Comparison of ENCODE assay signal across 20 mouse cellular contexts in the genomic region with DNA sequence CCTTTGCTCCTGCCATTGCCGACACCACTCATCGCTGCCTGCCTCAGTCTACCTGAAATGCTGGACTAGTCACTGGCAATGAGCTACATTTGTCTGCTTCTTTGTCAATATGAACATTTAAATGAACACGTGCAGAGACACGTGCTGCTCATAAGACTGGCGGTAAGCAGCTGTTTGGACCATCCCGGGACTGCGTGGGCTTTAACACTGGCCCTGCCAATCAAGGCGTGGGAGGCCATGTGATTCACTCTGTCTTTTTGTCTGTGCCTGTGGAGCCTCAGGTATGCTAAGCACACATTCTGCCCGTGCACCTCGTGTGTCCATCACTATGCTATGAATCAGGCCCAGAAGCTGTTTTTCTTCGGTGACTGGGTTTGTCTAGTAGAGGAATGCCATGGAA.
DNase-seq lines count a peak whose midpoint lies in the region; ATAC-seq lines count a peak whose summit lies in the region.
"Had no signal": no experiment of that assay in that cellular context is flagged by ENCODE, and none has a peak within 500 bp of the region (broad histone marks: within the 10 kb centered on the region; RNA-seq: fewer than 3 reads in every experiment).

No protein-coding gene starts in this region.

- peak; percentile 51 for DNase-seq in right cerebral cortex, adult 18-20 months
- no peak for DNase-seq in right cerebral cortex, postnatal 4 days
- peak; percentile 9 to 52 for DNase-seq in layer of hippocampus, adult 18-20 months (ENCODE audit: low spot score in 2 of 2)
- DNase-seq in left cerebral cortex, postnatal 14 days (ENCODE audit: low spot score in 2 of 2) = peak; percentile 68 to 86
- peak; percentile 38 for DNase-seq in telencephalon, adult 2 months (ENCODE audit: low read depth, low spot score)
- DNase-seq in adrenal gland, postnatal 10 days = no peak
- no peak for DNase-seq in thymus, postnatal 0 days (ENCODE audit: low spot score)
- DNase-seq: adrenal gland, adult 2 months; cerebellum, adult 2 months; forebrain, postnatal 0 days; gastrocnemius, postnatal 36 days; thymus, adult 18-20 months had no signal

- no peaks in the 10 kb centered on the region for H3K9me3 ChIP-seq in heart, embryonic 11.5 days (replicated peaks; ENCODE audit: control insufficient read depth, low read length)
- H3K9me3 ChIP-seq: heart, embryonic 15.5 days; liver, embryonic 15.5 days had no signal

- no peak overlapping the region for H3K4me2 ChIP-seq in heart, embryonic 11.5 days
- H3K4me2 ChIP-seq: heart, embryonic 15.5 days; hindbrain, embryonic 14.5 days; liver, embryonic 15.5 days; neural tube, embryonic 15.5 days had no signal

- no peak overlapping the region for H3K4me3 ChIP-seq in heart, embryonic 11.5 days (ENCODE audit: low read depth, low read length)
- H3K4me3 ChIP-seq: heart, embryonic 15.5 days; liver, embryonic 15.5 days; midbrain, embryonic 10.5 days; neural tube, embryonic 15.5 days had no signal

- intact Hi-C loops in left cerebral cortex, postnatal 14 days (cut with DNase I) = loop anchor here (10.0 kb wide), 1 partner anchor 91 kb away; no protein-coding TSS in a partner anchor

- H3K9ac ChIP-seq in heart, embryonic 11.5 days (ENCODE audit: low read depth, low read length) = no peak overlapping the region
- H3K9ac ChIP-seq: forebrain, postnatal 0 days; heart, embryonic 15.5 days; hindbrain, embryonic 14.5 days; liver, embryonic 15.5 days; neural tube, embryonic 15.5 days had no signal

- H3K36me3 ChIP-seq in heart, embryonic 11.5 days (ENCODE audit: control insufficient read depth, insufficient read depth, low read length) = no peaks in the 10 kb centered on the region
- H3K36me3 ChIP-seq: heart, embryonic 15.5 days; liver, embryonic 15.5 days; midbrain, embryonic 10.5 days; neural tube, embryonic 15.5 days had no signal

- 85% methylated on average over 11 of the region's 11 CpGs for WGBS in heart, embryonic 11.5 days (ENCODE audit: insufficient replicate concordance)

- no peak for ATAC-seq in heart, embryonic 11.5 days (replicated peaks; ENCODE audit: insufficient number of reproducible peaks, low FRiP score, low TSS enrichment)
- ATAC-seq: forebrain, postnatal 0 days; intestine, postnatal 0 days had no signal

- H3K27ac ChIP-seq in heart, embryonic 11.5 days (ENCODE audit: low read depth, low read length) = no peak overlapping the region
- H3K27ac ChIP-seq: heart, embryonic 15.5 days; hindbrain, embryonic 14.5 days; kidney, postnatal 0 days; liver, embryonic 15.5 days; midbrain, embryonic 10.5 days; neural tube, embryonic 15.5 days had no signal

- no peaks in the 10 kb centered on the region for H3K27me3 ChIP-seq in heart, embryonic 11.5 days (ENCODE audit: control insufficient read depth, insufficient read depth, low read length)
- H3K27me3 ChIP-seq: heart, embryonic 15.5 days; liver, embryonic 15.5 days; neural tube, embryonic 15.5 days had no signal

- H3K4me1 ChIP-seq in heart, embryonic 11.5 days (ENCODE audit: control insufficient read depth, insufficient read depth, low read length) = no peaks in the 10 kb centered on the region
- H3K4me1 ChIP-seq: heart, embryonic 15.5 days; liver, embryonic 15.5 days; midbrain, embryonic 10.5 days; neural tube, embryonic 15.5 days had no signal

Comparison
In these comparisons a context has a peak if more than half of its experiments do, and no peak if none do; other contexts are left out.
1. DNase-seq: peak in right cerebral cortex, adult 18-20 months (single experiment), layer of hippocampus, adult 18-20 months (2 of 2), left cerebral cortex, postnatal 14 days (2 of 2) and telencephalon, adult 2 months (single experiment); none in right cerebral cortex, postnatal 4 days (single experiment), adrenal gland, postnatal 10 days (single experiment) and thymus, postnatal 0 days (single experiment).